In genomic region chr11:4636782-4637342, GRCm38 (mm10) we compare ENCODE assay signal across 9 mouse cellular contexts. TPM values are rescaled to one million over a fixed set of nuclear protein-coding genes. Genes with fewer than 3 reads are reported as not detected.
DNase-seq lines count a peak whose midpoint lies in the region; ATAC-seq and TF ChIP-seq lines count a peak whose summit lies in the region.
"Had no signal": no experiment of that assay in that cellular context is flagged by ENCODE, and none has a peak within 500 bp of the region (broad histone marks: within the 10 kb centered on the region; RNA-seq: fewer than 3 reads in every experiment).

No protein-coding gene starts in this region.

- no peak for TF ChIP-seq CTCF in left cerebral cortex, adult 2 months (IDR thresholded peaks at IDR 0.05)
- no peak for TF ChIP-seq CTCF in midbrain, postnatal 0 days (IDR thresholded peaks at IDR 0.05)

- no peaks in the 10 kb centered on the region for H3K27me3 ChIP-seq in embryonic facial prominence, embryonic 12.5 days
- no peaks in the 10 kb centered on the region for H3K27me3 ChIP-seq in intestine, embryonic 14.5 days (replicated peaks; ENCODE audit: control insufficient read depth, insufficient read depth, low read length)
- no peaks in the 10 kb centered on the region for H3K27me3 ChIP-seq in midbrain, postnatal 0 days (ENCODE audit: insufficient read depth, low read length)

- peaks cover 8% of the 10 kb centered on the region for H3K36me3 ChIP-seq in embryonic facial prominence, embryonic 12.5 days
- H3K36me3 ChIP-seq in intestine, embryonic 14.5 days (ENCODE audit: control insufficient read depth, insufficient read depth, low read length), result peaks cover 5% of the 10 kb centered on the region; the same call in 1 of the 2 replicates
- H3K36me3 ChIP-seq in midbrain, postnatal 0 days (ENCODE audit: insufficient read depth, low read length), result peaks cover 5% of the 10 kb centered on the region; the same call in 1 of the 2 replicates

- no peak for ATAC-seq in embryonic facial prominence, embryonic 12.5 days (ENCODE audit: insufficient number of reproducible peaks, insufficient read depth, low FRiP score, low TSS enrichment)
- ATAC-seq in intestine, embryonic 14.5 days (replicated peaks; ENCODE audit: low FRiP score, low TSS enrichment, low read depth), result 0 out of 2 replicates have a peak, but pooled peaks have one; percentile 2
- no peak for ATAC-seq in midbrain, postnatal 0 days (ENCODE audit: low FRiP score)

- 45% methylated on average over 5 of the region's 5 CpGs for WGBS in embryonic facial prominence, embryonic 12.5 days
- WGBS in intestine, embryonic 14.5 days, result 46% methylated on average over 5 of the region's 5 CpGs
- 63% methylated on average over 5 of the region's 5 CpGs for WGBS in midbrain, postnatal 0 days

- no peak overlapping the region for H3K9ac ChIP-seq in embryonic facial prominence, embryonic 12.5 days
- no peak overlapping the region for H3K9ac ChIP-seq in intestine, embryonic 14.5 days (ENCODE audit: low read length)
- H3K9ac ChIP-seq in midbrain, postnatal 0 days (replicated peaks; ENCODE audit: low read length, poor library complexity, severe bottlenecking), result peak overlapping the region; percentile 71; the same call in 1 of the 2 replicates

- H3K4me3 ChIP-seq in left cerebral cortex, adult 2 months, result peak overlapping the region; percentile 67
- peak overlapping the region; percentile 75 for H3K4me3 ChIP-seq in embryonic facial prominence, embryonic 12.5 days
- peak overlapping the region; percentile 78 for H3K4me3 ChIP-seq in intestine, embryonic 14.5 days (ENCODE audit: low read depth, low read length)
- H3K4me3 ChIP-seq in midbrain, postnatal 0 days (ENCODE audit: low read depth, low read length), result peak overlapping the region; percentile 73

- H3K27ac ChIP-seq in left cerebral cortex, adult 2 months, result peak overlapping the region; percentile 45
- H3K27ac ChIP-seq in embryonic facial prominence, embryonic 12.5 days, result peak overlapping the region; percentile 41; the same call in 1 of the 2 replicates
- H3K27ac ChIP-seq in intestine, embryonic 14.5 days (ENCODE audit: low read depth), result peak overlapping the region; percentile 70; the same call in 1 of the 2 replicates
- H3K27ac ChIP-seq in midbrain, postnatal 0 days (ENCODE audit: low read depth, low read length), result no peak overlapping the region

- H3K4me1 ChIP-seq in embryonic facial prominence, embryonic 12.5 days, result peaks cover 8% of the 10 kb centered on the region
- peaks cover 8% of the 10 kb centered on the region for H3K4me1 ChIP-seq in intestine, embryonic 14.5 days (replicated peaks; ENCODE audit: control insufficient read depth, insufficient read depth, low read length)
- peaks cover 7% of the 10 kb centered on the region; the same call in 1 of the 2 replicates for H3K4me1 ChIP-seq in midbrain, postnatal 0 days (ENCODE audit: insufficient read depth, low read length)

- H3K4me2 ChIP-seq in embryonic facial prominence, embryonic 12.5 days (replicated peaks), result peak overlapping the region; percentile 85
- H3K4me2 ChIP-seq in intestine, embryonic 14.5 days (ENCODE audit: low read length), result peak overlapping the region; percentile 69
- H3K4me2 ChIP-seq in midbrain, postnatal 0 days (ENCODE audit: low read depth, low read length, poor library complexity, severe bottlenecking), result peak overlapping the region; percentile 57

- DNase-seq in left cerebral cortex, adult 2 months (ENCODE audit: extremely low spot score in 1 of 2, low spot score in 2 of 2), result no peak
- DNase-seq in left cerebral cortex, postnatal 14 days (ENCODE audit: low spot score in 2 of 2), result no peak
- DNase-seq in intestine, embryonic 14.5 days (ENCODE audit: low spot score), result no peak
- DNase-seq in midbrain, postnatal 0 days (ENCODE audit: low spot score), result no peak
- no peak for DNase-seq in adrenal gland, postnatal 25 days
- no peak for DNase-seq in embryo, embryonic 9.5 days (ENCODE audit: extremely low spot score)
- no peak for DNase-seq in frontal cortex, postnatal 10 days (ENCODE audit: low spot score in 2 of 2)

- intact Hi-C loops in left cerebral cortex, adult 2 months (cut with DNase I), result loop anchor here (2.0 kb wide), 1 partner anchor 42 kb away; the partner anchor contains the start of gene Mtmr3
- intact Hi-C loops in left cerebral cortex, postnatal 14 days (cut with DNase I), result loop anchor here (5.0 kb wide), 1 partner anchor 45 kb away; the partner anchor contains the start of gene Mtmr3

- H3K9me3 ChIP-seq in embryonic facial prominence, embryonic 12.5 days, result no peaks in the 10 kb centered on the region
- H3K9me3 ChIP-seq in intestine, embryonic 14.5 days (ENCODE audit: control insufficient read depth, low read length), result no peaks in the 10 kb centered on the region
- no peaks in the 10 kb centered on the region for H3K9me3 ChIP-seq in midbrain, postnatal 0 days (ENCODE audit: low read length)

RNA-seq across cellular contexts. Expression of gene Ascc2, which starts 0.7 kb away (rescaled TPM):
- 10 to 100 TPM; 18.7 to 21.3 TPM for total RNA-seq in left cerebral cortex, adult 2 months (2021)
- total RNA-seq in left cerebral cortex, postnatal 14 days (2021), result 10 to 100 TPM; 18.6 to 19.8 TPM
- polyA plus RNA-seq in embryonic facial prominence, embryonic 12.5 days (2016; fragmentation: Nextera tagmentation; extraction: Ambion mirVana), result 38.8 and 40.1 TPM in 2 replicates
- 36.0 and 36.6 TPM in 2 replicates for polyA plus RNA-seq in intestine, embryonic 14.5 days (2014; fragmentation: Nextera tagmentation; extraction: Ambion mirVana)
- 15.5 and 15.8 TPM in 2 replicates for total RNA-seq in midbrain, postnatal 0 days (2014; rRNA removed)
- 14.8 and 15.6 TPM in 2 replicates for polyA plus RNA-seq in midbrain, postnatal 0 days (2015; fragmentation: Nextera tagmentation; extraction: Ambion mirVana)
- 47.8 and 48.2 TPM in 2 replicates for total RNA-seq in adrenal gland, postnatal 25 days (2021)

RNA-seq across cellular contexts. Expression of gene Gm11032, which starts 17.0 kb away (rescaled TPM):
- total RNA-seq in left cerebral cortex, adult 2 months (2021), result not detected
- total RNA-seq in left cerebral cortex, postnatal 14 days (2021), result not detected
- not detected in 2 replicates for polyA plus RNA-seq in embryonic facial prominence, embryonic 12.5 days (2016; fragmentation: Nextera tagmentation; extraction: Ambion mirVana)
- not detected in 2 replicates for polyA plus RNA-seq in intestine, embryonic 14.5 days (2014; fragmentation: Nextera tagmentation; extraction: Ambion mirVana)
- total RNA-seq in midbrain, postnatal 0 days (2014; rRNA removed), result not detected in 2 replicates
- polyA plus RNA-seq in midbrain, postnatal 0 days (2015; fragmentation: Nextera tagmentation; extraction: Ambion mirVana), result not detected in 2 replicates
- not detected in 2 replicates for total RNA-seq in adrenal gland, postnatal 25 days (2021)
- total RNA-seq: layer of hippocampus, postnatal 10 days had no signal

RNA-seq across cellular contexts. Expression of gene Mtmr3, which starts 42.2 kb away (rescaled TPM):
- 10 to 100 TPM; 67.3 to 72.7 TPM for total RNA-seq in left cerebral cortex, adult 2 months (2021)
- total RNA-seq in left cerebral cortex, postnatal 14 days (2021), result 10 to 100 TPM; 60.8 to 65.5 TPM
- 37.0 and 37.9 TPM in 2 replicates for polyA plus RNA-seq in embryonic facial prominence, embryonic 12.5 days (2016; fragmentation: Nextera tagmentation; extraction: Ambion mirVana)
- polyA plus RNA-seq in intestine, embryonic 14.5 days (2014; fragmentation: Nextera tagmentation; extraction: Ambion mirVana), result 25.9 and 27.1 TPM in 2 replicates
- total RNA-seq in midbrain, postnatal 0 days (2014; rRNA removed), result 93.5 and 99.1 TPM in 2 replicates
- 25.8 and 28.5 TPM in 2 replicates for polyA plus RNA-seq in midbrain, postnatal 0 days (2015; fragmentation: Nextera tagmentation; extraction: Ambion mirVana)
- total RNA-seq in adrenal gland, postnatal 25 days (2021), result 60.1 and 68.0 TPM in 2 replicates
